Mouse (Mus musculus) kidney, adult 2 months (tissue): ENCODE data around the gene Tatdn3. TPM values are rescaled to one million over a fixed set of nuclear protein-coding genes. Genes with fewer than 3 reads are reported as not detected.

Experiments used
- DNase-seq: peaks from one replicate; pipeline ENCODE4 v3.0.0; 2021
- H3K27ac ChIP-seq: fragments of 200-500 bp; 2 replicates; pipeline ENCODE4 v1.5.1; 2012; ENCODE audit warnings: low read depth, low read length, control low read depth, inconsistent platforms; ENCODE audit not compliant: insufficient read depth
- H3K27me3 ChIP-seq: fragments of 200-500 bp; replicated peaks from 2 replicates; pipeline ENCODE4 v1.6.1; 2012; ENCODE audit warnings: mild to moderate bottlenecking, moderate library complexity, low read length, inconsistent platforms; ENCODE audit not compliant: control insufficient read depth, insufficient read depth
- H3K36me3 ChIP-seq: fragments of 200-500 bp; 2 replicates; pipeline ENCODE4 v1.6.1; 2012; ENCODE audit warnings: mild to moderate bottlenecking, moderate library complexity, low read length, inconsistent platforms; ENCODE audit not compliant: control insufficient read depth, insufficient read depth
- H3K4me1 ChIP-seq: fragments of 200-500 bp; 2 replicates; pipeline ENCODE4 v1.6.1; 2011; ENCODE audit warnings: low read length; ENCODE audit not compliant: control insufficient read depth, insufficient read depth
- H3K4me3 ChIP-seq: fragments of 200-500 bp; 2 replicates; pipeline ENCODE4 v1.5.1; 2011; ENCODE audit warnings: mild to moderate bottlenecking, low read depth, low read length, control low read depth; ENCODE audit not compliant: insufficient read depth
- CTCF ChIP-seq: fragments of 200-500 bp; conservative IDR thresholded peaks from 2 replicates; pipeline ENCODE4 v1.5.1; 2011; ENCODE audit warnings: low read depth, mild to moderate bottlenecking, control low read depth, low read length, moderate library complexity, mixed read lengths; ENCODE audit not compliant: insufficient read depth, insufficient read length
- POLR2A ChIP-seq: fragments of 200-500 bp; IDR thresholded peaks from one replicate; pipeline ENCODE4 v1.6.1; 2011; ENCODE audit warnings: low read depth, low read length, control low read depth
- WGBS: fragments of 180-500 bp; shearing (Covaris S2); methylation state at CpG from one replicate; pipeline ENCODE4 v1.1.7; 2018; 5-methylcytosine and 5-hydroxymethylcytosine counted together
- polyA plus RNA-seq: library from polyadenylated mRNA; depleted of rRNA; stranded (reverse); fragments of >200 nt; gene quantifications from 2 replicates; pipeline ENCODE4 v1.2.3, GENCODE M21; 2012

Gene Tatdn3
- polyA plus RNA-seq, 1 experiment = 10.4 TPM

GRCm38 (mm10) chr1:191046231-191046824 lies 16.4 kb downstream of the Tatdn3 start:
- Histone ChIP-seq H3K36me3 (no peaks in the 10 kb centered on the region), H3K4me3 (no peak overlapping the region), H3K4me1 (no peaks in the 10 kb centered on the region), H3K27me3 (no peaks in the 10 kb centered on the region), H3K27ac (peak overlapping the region; percentile 32; the same call in 1 of the 2 replicates)
- TF ChIP-seq POLR2A (no peak), CTCF (no peak)
- 70% methylated on average over 7 of the region's 7 CpGs for WGBS
- peak; percentile 57 for DNase-seq

GRCm38 (mm10) chr1:191045264-191045663 lies 17.5 kb downstream of the Tatdn3 start:
- Histone ChIP-seq H3K27ac (no peak overlapping the region), H3K27me3 (no peaks in the 10 kb centered on the region), H3K4me3 (no peak overlapping the region), H3K4me1 (no peaks in the 10 kb centered on the region), H3K36me3 (no peaks in the 10 kb centered on the region)
- TF ChIP-seq CTCF (no peak), POLR2A (no peak)
- DNase-seq = no peak
- 96% methylated on average over 2 of the region's 2 CpGs for WGBS

GRCm38 (mm10) chr1:191042688-191043087 lies 20.0 kb downstream of the Tatdn3 start:
- WGBS = 54% methylated on average over 3 of the region's 3 CpGs
- TF ChIP-seq CTCF (no peak), POLR2A (no peak)
- no peak overlapping the region for H3K27ac ChIP-seq

GRCm38 (mm10) chr1:191042106-191042505 lies 20.6 kb downstream of the Tatdn3 start:
- Histone ChIP-seq H3K27me3 (no peaks in the 10 kb centered on the region), H3K36me3 (no peaks in the 10 kb centered on the region), H3K4me3 (no peak overlapping the region), H3K27ac (no peak overlapping the region), H3K4me1 (no peaks in the 10 kb centered on the region)
- TF ChIP-seq CTCF (no peak), POLR2A (no peak)
- 85% methylated on average over 5 of the region's 5 CpGs for WGBS
- DNase-seq = no peak

More at GRCm38 (mm10) chr1:191042688-191043087, 20.0 kb downstream of the Tatdn3 start:
- no peak overlapping the region for H3K4me3 ChIP-seq
- no peaks in the 10 kb centered on the region for H3K36me3 ChIP-seq
- peak; percentile 18 for DNase-seq
- no peaks in the 10 kb centered on the region for H3K27me3 ChIP-seq
- no peaks in the 10 kb centered on the region for H3K4me1 ChIP-seq

- no peak overlapping the region for H3K27ac ChIP-seq
These were observed 21.4 kb downstream of the Tatdn3 start for GRCm38 (mm10) chr1:191041352-191041751.

DNA sequence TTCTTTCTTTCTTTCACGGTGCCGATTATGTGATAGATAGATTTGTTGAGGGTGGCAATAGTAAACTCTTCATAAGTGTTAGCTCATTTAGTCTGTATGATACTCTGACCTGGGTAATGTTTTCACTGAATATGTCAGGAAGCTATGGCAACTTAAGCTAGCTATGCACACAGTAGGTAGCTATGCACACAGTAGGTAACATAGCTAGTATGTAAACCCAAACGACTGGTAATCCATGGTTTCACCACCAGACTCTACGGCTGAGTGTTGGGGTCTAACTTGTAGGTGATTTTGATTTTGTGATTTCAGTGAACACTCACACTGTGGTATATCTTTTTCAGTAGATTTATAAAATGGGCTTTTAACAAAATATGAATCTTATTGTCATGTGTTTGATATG lies 24.7 kb downstream of the Tatdn3 start:
- H3K27me3 ChIP-seq = no peaks in the 10 kb centered on the region
- no peak overlapping the region for H3K4me3 ChIP-seq
- 91% methylated on average over 4 of the region's 4 CpGs for WGBS
- no peaks in the 10 kb centered on the region for H3K4me1 ChIP-seq
- no peak overlapping the region for H3K27ac ChIP-seq
- no peaks in the 10 kb centered on the region for H3K36me3 ChIP-seq
- DNase-seq = no peak
- TF ChIP-seq CTCF (no peak), POLR2A (no peak)

More at GRCm38 (mm10) chr1:191041352-191041751, 21.4 kb downstream of the Tatdn3 start:
- TF ChIP-seq CTCF = no peak
- TF ChIP-seq POLR2A = no peak
- H3K4me1 ChIP-seq = no peaks in the 10 kb centered on the region
- no peak for DNase-seq
- H3K36me3 ChIP-seq = no peaks in the 10 kb centered on the region
- no peak overlapping the region for H3K4me3 ChIP-seq
- no peaks in the 10 kb centered on the region for H3K27me3 ChIP-seq

DNA sequence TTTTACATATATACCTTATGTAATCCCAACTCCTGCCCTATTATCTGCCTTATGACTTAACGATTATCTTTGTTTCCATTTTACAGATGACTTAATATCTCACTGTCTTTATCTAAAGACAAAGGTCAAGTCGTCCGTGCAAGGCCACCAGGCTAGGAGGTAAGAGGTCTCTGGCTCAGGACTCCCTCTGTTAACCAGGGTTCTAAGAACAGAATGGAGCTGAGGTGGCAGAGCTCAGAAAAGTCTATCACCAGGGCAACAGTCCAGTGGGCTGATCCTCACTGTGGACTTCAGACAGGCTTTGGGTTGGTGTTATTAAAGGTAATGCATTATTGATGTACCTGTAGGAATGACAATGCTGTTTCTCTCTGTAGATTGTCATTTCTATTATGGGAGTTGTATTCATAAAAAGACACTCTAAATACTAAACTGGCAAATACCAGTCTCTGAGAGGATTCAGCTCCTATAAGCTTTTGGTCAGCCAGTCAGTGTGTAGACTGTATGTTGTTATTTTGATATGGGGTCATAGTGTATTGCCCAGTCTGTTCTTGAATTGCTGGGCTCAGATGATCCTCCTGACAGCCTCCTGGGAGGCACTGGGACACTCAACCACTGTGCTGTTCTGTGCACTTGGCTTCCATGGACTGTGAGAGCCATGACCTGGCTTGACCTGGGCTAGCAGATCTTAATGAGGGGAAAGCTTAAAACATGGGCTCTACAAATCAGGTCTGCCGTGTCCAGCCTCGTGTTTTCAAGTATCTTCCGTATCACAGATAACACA lies 26.0 kb downstream of the Tatdn3 start, which contains the start of gene Spata45:
TSS of gene Spata45 (plus strand) at position 86 of the 781 bp plus-strand sequence.
- no peak for TF ChIP-seq CTCF
- no peak for TF ChIP-seq POLR2A
- WGBS = 67% methylated on average over 6 of the region's 6 CpGs

More for the DNA sequence above, 26.0 kb downstream of the Tatdn3 start, which contains the start of gene Spata45:
- no peak within 1 kb of the TSS for H3K4me3 ChIP-seq
- H3K27ac ChIP-seq = no peak within 1 kb of the TSS
- H3K36me3 ChIP-seq = no peaks in the 10 kb centered on the region
- H3K27me3 ChIP-seq = no peaks in the 10 kb centered on the region
- DNase-seq = peak; percentile 24
- H3K4me1 ChIP-seq = no peaks in the 10 kb centered on the region
